23 mouse cellular contexts compared by ENCODE assay signal in genomic region chr9:104546986-104547385, GRCm38 (mm10). TPM values are rescaled to one million over a fixed set of nuclear protein-coding genes. Genes with fewer than 3 reads are reported as not detected.
DNase-seq lines count a peak whose midpoint lies in the region; ATAC-seq lines count a peak whose summit lies in the region.
"Had no signal": no experiment of that assay in that cellular context is flagged by ENCODE, and none has a peak within 500 bp of the region (broad histone marks: within the 10 kb centered on the region; RNA-seq: fewer than 3 reads in every experiment).

TSS of gene Cpne4 (plus strand) at chr9:104547286.

- ATAC-seq in forebrain, embryonic 15.5 days (replicated peaks): no peak
- no peak for ATAC-seq in forebrain, embryonic 12.5 days (ENCODE audit: low FRiP score)
- ATAC-seq: liver, postnatal 0 days had no signal

- intact Hi-C loops in left cerebral cortex, postnatal 4 days (cut with DNase I): no loop called here

- no peak within 1 kb of the TSS for H3K4me3 ChIP-seq in forebrain, embryonic 15.5 days
- H3K4me3 ChIP-seq in forebrain, embryonic 12.5 days (replicated peaks): no peak within 1 kb of the TSS
- H3K4me3 ChIP-seq: heart, embryonic 13.5 days; limb, embryonic 15.5 days; midbrain, embryonic 12.5 days had no signal

- DNase-seq in layer of hippocampus, adult 18-20 months (ENCODE audit: low spot score in 2 of 2): no peak
- DNase-seq in layer of hippocampus, adult 11-12 months (ENCODE audit: low spot score): no peak
- no peak for DNase-seq in layer of hippocampus, postnatal 10 days (ENCODE audit: low spot score in 2 of 2)
- DNase-seq in left cerebral cortex, postnatal 4 days: no peak
- DNase-seq in thymus, postnatal 0 days (ENCODE audit: low spot score): no peak
- DNase-seq in cerebellum, postnatal 10 days: no peak
- DNase-seq: adrenal gland, postnatal 10 days; cerebellum, adult 2 months; kidney, adult 18-20 months; kidney, postnatal 25 days; liver, postnatal 0 days; lung, postnatal 36 days; right cerebral cortex, adult 18-20 months; thymus, postnatal 4 days had no signal

- H3K4me2 ChIP-seq in forebrain, embryonic 15.5 days (replicated peaks): no peak within 1 kb of the TSS
- no peak within 1 kb of the TSS for H3K4me2 ChIP-seq in forebrain, embryonic 12.5 days
- H3K4me2 ChIP-seq: heart, embryonic 13.5 days; limb, embryonic 15.5 days; midbrain, embryonic 12.5 days had no signal

- H3K36me3 ChIP-seq in forebrain, embryonic 15.5 days: no peaks in the 10 kb centered on the region
- no peaks in the 10 kb centered on the region for H3K36me3 ChIP-seq in forebrain, embryonic 12.5 days (replicated peaks)
- H3K36me3 ChIP-seq: heart, embryonic 13.5 days; limb, embryonic 15.5 days; midbrain, embryonic 12.5 days had no signal

- no peaks in the 10 kb centered on the region for H3K27me3 ChIP-seq in forebrain, embryonic 15.5 days
- H3K27me3 ChIP-seq in forebrain, embryonic 12.5 days: no peaks in the 10 kb centered on the region
- H3K27me3 ChIP-seq: heart, embryonic 13.5 days; limb, embryonic 15.5 days; midbrain, embryonic 12.5 days had no signal

- H3K9me3 ChIP-seq in forebrain, embryonic 15.5 days: no peaks in the 10 kb centered on the region
- H3K9me3 ChIP-seq in forebrain, embryonic 12.5 days: no peaks in the 10 kb centered on the region
- H3K9me3 ChIP-seq: heart, embryonic 13.5 days; limb, embryonic 15.5 days; midbrain, embryonic 12.5 days had no signal

- H3K9ac ChIP-seq in forebrain, embryonic 15.5 days (replicated peaks): no peak within 1 kb of the TSS
- H3K9ac ChIP-seq in forebrain, embryonic 12.5 days: no peak within 1 kb of the TSS
- H3K9ac ChIP-seq: heart, embryonic 13.5 days; limb, embryonic 15.5 days; liver, postnatal 0 days; midbrain, embryonic 12.5 days had no signal

- no peak within 1 kb of the TSS for H3K27ac ChIP-seq in forebrain, embryonic 15.5 days (replicated peaks)
- H3K27ac ChIP-seq in forebrain, embryonic 12.5 days: no peak within 1 kb of the TSS
- H3K27ac ChIP-seq: heart, embryonic 13.5 days; limb, embryonic 15.5 days; midbrain, embryonic 12.5 days had no signal

- WGBS in forebrain, embryonic 15.5 days: 79% methylated on average over 2 of the region's 2 CpGs
- 89% methylated on average over 2 of the region's 2 CpGs for WGBS in forebrain, embryonic 12.5 days

- H3K4me1 ChIP-seq in forebrain, embryonic 15.5 days: no peaks in the 10 kb centered on the region
- no peaks in the 10 kb centered on the region for H3K4me1 ChIP-seq in forebrain, embryonic 12.5 days
- H3K4me1 ChIP-seq: heart, embryonic 13.5 days; limb, embryonic 15.5 days; midbrain, embryonic 12.5 days had no signal

RNA-seq across cellular contexts. Expression of gene Cpne4, which starts in this region (rescaled TPM):
- polyA plus RNA-seq in forebrain, embryonic 15.5 days (2015; fragmentation: Nextera tagmentation; extraction: Ambion mirVana): 17.2 and 17.7 TPM in 2 replicates
- 1.1 and 1.3 TPM in 2 replicates for polyA plus RNA-seq in forebrain, embryonic 12.5 days (2016; fragmentation: Nextera tagmentation; extraction: Ambion mirVana)
- 100 to 1,000 TPM; 130 to 132 TPM for total RNA-seq in layer of hippocampus, adult 18-20 months (2021)
- total RNA-seq in layer of hippocampus, postnatal 10 days (2021): 100 to 1,000 TPM; 112 to 118 TPM
- 10 to 100 TPM; 62.9 to 63.8 TPM for total RNA-seq in left cerebral cortex, postnatal 4 days (2021)
- 0.26 and 0.37 TPM in 2 replicates for polyA plus RNA-seq in thymus, postnatal 0 days (2015; fragmentation: Nextera tagmentation; extraction: Ambion mirVana)
- total RNA-seq: CH12.LX; gastrocnemius, postnatal 4 days; hematopoietic stem cell, adult 5-6 weeks; neutrophil, adult 5-6 weeks had no signal
- polyA plus RNA-seq: liver, postnatal 0 days had no signal
